Mouse (Mus musculus) spleen, embryonic (tissue): ENCODE measurements around the gene Fbxo28.

ENCODE experiments used
- CTCF ChIA-PET: fragments of 350-600 bp; sonication (Branson Sonifier 250); formaldehyde crosslinking; loops from one replicate; lab custom pipeline; 2022; lab: Charles Lee

Fbxo28 gene

GRCm38 (mm10) chr1:182345857-182346256 is 4.4 kb upstream of the Fbxo28 start:
- CTCF ChIA-PET: no interaction called here

GRCm38 (mm10) chr1:182341993-182342392 is 564 bp upstream of the Fbxo28 start:
- CTCF ChIA-PET: no interaction called here

GRCm38 (mm10) chr1:182340281-182340680 is 1.1 kb downstream of the Fbxo28 start:
- CTCF ChIA-PET: interaction anchor here (0.5 to 1.2 kb wide), 4 partner anchors 18 to 488 kb away, joined by 3 to 7 read pairs (median 4); no protein-coding TSS in a partner anchor

- CTCF ChIA-PET: interaction anchor here (0.7 kb wide), 1 partner anchor 30 kb away, joined by 3 read pairs; no protein-coding TSS in a partner anchor
These were observed 2.4 kb downstream of the Fbxo28 start for GRCm38 (mm10) chr1:182338961-182339565.

- CTCF ChIA-PET: no interaction called here
These were observed 7.5 kb downstream of the Fbxo28 start for GRCm38 (mm10) chr1:182333766-182334437.

GRCm38 (mm10) chr1:182332090-182333034 is 9.1 kb downstream of the Fbxo28 start:
- CTCF ChIA-PET: interaction anchor here (0.6 kb wide), 1 partner anchor 992 kb away, joined by 3 read pairs; no protein-coding TSS in a partner anchor

- CTCF ChIA-PET: interaction anchor here (0.6 kb wide), 1 partner anchor 242 kb away, joined by 6 read pairs; no protein-coding TSS in a partner anchor
These were observed 15.5 kb downstream of the Fbxo28 start for GRCm38 (mm10) chr1:182325919-182326318.

- CTCF ChIA-PET: no interaction called here
These were observed 16.9 kb downstream of the Fbxo28 start for GRCm38 (mm10) chr1:182324552-182324951.

- CTCF ChIA-PET: no interaction called here
These were observed 18.3 kb downstream of the Fbxo28 start for GRCm38 (mm10) chr1:182323139-182323538.

- CTCF ChIA-PET: no interaction called here
These were observed 27.2 kb downstream of the Fbxo28 start for GRCm38 (mm10) chr1:182314201-182314600.

- CTCF ChIA-PET: no interaction called here
These were observed 28.2 kb downstream of the Fbxo28 start for GRCm38 (mm10) chr1:182313181-182313580.

- CTCF ChIA-PET: no interaction called here
These were observed 30.1 kb downstream of the Fbxo28 start for GRCm38 (mm10) chr1:182311376-182311775.

- CTCF ChIA-PET: interaction anchor here (0.7 kb wide), 1 partner anchor 151 kb away, joined by 9 read pairs; no protein-coding TSS in a partner anchor
These were observed 31.1 kb downstream of the Fbxo28 start for GRCm38 (mm10) chr1:182310316-182310715.

- CTCF ChIA-PET: interaction anchor here (0.6 to 0.7 kb wide), 2 partner anchors 30 to 150 kb away, joined by 3 to 9 read pairs; no protein-coding TSS in a partner anchor
These were observed 32.0 kb downstream of the Fbxo28 start for GRCm38 (mm10) chr1:182309403-182309802.

GRCm38 (mm10) chr1:182302916-182303315 is 38.5 kb downstream of the Fbxo28 start:
- CTCF ChIA-PET: no interaction called here

- CTCF ChIA-PET: no interaction called here
These were observed 39.1 kb downstream of the Fbxo28 start for GRCm38 (mm10) chr1:182302176-182302870.

- CTCF ChIA-PET: interaction anchor here (0.7 kb wide), 1 partner anchor 60 kb away, joined by 3 read pairs; no protein-coding TSS in a partner anchor
These were observed 43.6 kb downstream of the Fbxo28 start for GRCm38 (mm10) chr1:182297821-182298220.

GRCm38 (mm10) chr1:182297246-182297645 is 44.2 kb downstream of the Fbxo28 start:
- CTCF ChIA-PET: no interaction called here

GRCm38 (mm10) chr1:182296816-182297215 is 44.6 kb downstream of the Fbxo28 start:
- CTCF ChIA-PET: no interaction called here

- CTCF ChIA-PET: no interaction called here
These were observed 45.3 kb downstream of the Fbxo28 start for GRCm38 (mm10) chr1:182296141-182296540.

GRCm38 (mm10) chr1:182292291-182292690 is 49.1 kb downstream of the Fbxo28 start:
- CTCF ChIA-PET: no interaction called here
